Mouse (Mus musculus) brain, embryonic 14.5 days (tissue): ENCODE results near the gene Pcyt2. TPM values are rescaled to one million over a fixed set of nuclear protein-coding genes. Genes with fewer than 3 reads are reported as not detected.
"Not testable (repeated sequence)": the region's sequence is repeated elsewhere in the genome, so short reads cannot be mapped to it uniquely, and the experiment has no call there.

Source experiments
- DNase-seq: peaks from one replicate; pipeline ENCODE4 v3.0.0-alpha.2; 2011; ENCODE audit warnings: low read depth
- CTCF ChIP-seq: fragments of 200-500 bp; IDR thresholded peaks from 2 replicates; pipeline ENCODE4 v1.5.1; 2012; ENCODE audit warnings: inconsistent platforms, mild to moderate bottlenecking, moderate library complexity, borderline replicate concordance; ENCODE audit not compliant: insufficient read depth, insufficient read length; ENCODE audit errors: extremely low read depth
- POLR2A ChIP-seq: fragments of 200-500 bp; IDR thresholded peaks from 2 replicates; pipeline ENCODE4 v1.6.1; 2012; ENCODE audit warnings: mild to moderate bottlenecking, inconsistent platforms, borderline replicate concordance; ENCODE audit not compliant: poor library complexity, insufficient read depth, insufficient read length, severe bottlenecking; ENCODE audit errors: extremely low read depth
- polyA plus RNA-seq: library from polyadenylated mRNA; depleted of rRNA; stranded (reverse); fragments of >200 nt; gene quantifications from 2 replicates; pipeline ENCODE4 v1.2.3, GENCODE M21; 2012

The Pcyt2 gene
- polyA plus RNA-seq, 1 experiment = 229 TPM

GRCm38 (mm10) chr11:120608241-120609034 lies 9.3 kb downstream of the Pcyt2 start, which contains the start of gene Npb:
Npb (plus strand) TSS chr11:120608477.
- TF ChIP-seq CTCF = no peak
- TF ChIP-seq POLR2A = no peak

DNA sequence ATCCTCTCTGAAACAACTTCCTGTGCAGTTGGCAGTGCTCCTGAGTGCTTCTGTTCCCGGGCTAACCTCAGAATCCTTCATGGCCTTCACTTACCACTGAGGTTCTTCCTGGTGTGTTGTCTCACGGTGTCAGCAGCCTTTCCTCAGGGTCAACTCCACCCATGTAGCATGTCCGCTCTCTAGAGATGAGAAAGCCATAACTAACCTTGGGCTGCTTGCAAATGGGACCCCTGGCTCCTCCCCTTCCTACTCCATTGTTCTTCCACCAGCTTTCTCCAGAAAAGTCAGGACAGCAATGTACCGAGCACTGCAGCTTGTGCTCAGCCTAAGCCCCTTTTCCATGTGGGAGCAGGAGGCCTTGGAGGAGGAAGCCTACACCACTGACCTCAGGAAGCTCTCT lies 11.0 kb downstream of the Pcyt2 start:
- no peak for DNase-seq
- no peak for TF ChIP-seq POLR2A
- TF ChIP-seq CTCF = no peak

More at GRCm38 (mm10) chr11:120608241-120609034, 9.3 kb downstream of the Pcyt2 start, which contains the start of gene Npb:
- no peak for DNase-seq

- no peak for DNase-seq
- TF ChIP-seq CTCF (no peak), POLR2A (no peak)
Measured at GRCm38 (mm10) chr11:120605667-120606066, 12.1 kb downstream of the Pcyt2 start.

GRCm38 (mm10) chr11:120603545-120603944 lies 14.2 kb downstream of the Pcyt2 start:
- no peak for TF ChIP-seq POLR2A
- no peak for TF ChIP-seq CTCF
- DNase-seq = no peak

- DNase-seq = no peak
- TF ChIP-seq CTCF (no peak), POLR2A (no peak)
Measured at GRCm38 (mm10) chr11:120600716-120601115, 17.0 kb downstream of the Pcyt2 start.

GRCm38 (mm10) chr11:120598990-120599549 lies 18.7 kb downstream of the Pcyt2 start:
- DNase-seq = no peak
- no peak for TF ChIP-seq CTCF
- no peak for TF ChIP-seq POLR2A

DNA sequence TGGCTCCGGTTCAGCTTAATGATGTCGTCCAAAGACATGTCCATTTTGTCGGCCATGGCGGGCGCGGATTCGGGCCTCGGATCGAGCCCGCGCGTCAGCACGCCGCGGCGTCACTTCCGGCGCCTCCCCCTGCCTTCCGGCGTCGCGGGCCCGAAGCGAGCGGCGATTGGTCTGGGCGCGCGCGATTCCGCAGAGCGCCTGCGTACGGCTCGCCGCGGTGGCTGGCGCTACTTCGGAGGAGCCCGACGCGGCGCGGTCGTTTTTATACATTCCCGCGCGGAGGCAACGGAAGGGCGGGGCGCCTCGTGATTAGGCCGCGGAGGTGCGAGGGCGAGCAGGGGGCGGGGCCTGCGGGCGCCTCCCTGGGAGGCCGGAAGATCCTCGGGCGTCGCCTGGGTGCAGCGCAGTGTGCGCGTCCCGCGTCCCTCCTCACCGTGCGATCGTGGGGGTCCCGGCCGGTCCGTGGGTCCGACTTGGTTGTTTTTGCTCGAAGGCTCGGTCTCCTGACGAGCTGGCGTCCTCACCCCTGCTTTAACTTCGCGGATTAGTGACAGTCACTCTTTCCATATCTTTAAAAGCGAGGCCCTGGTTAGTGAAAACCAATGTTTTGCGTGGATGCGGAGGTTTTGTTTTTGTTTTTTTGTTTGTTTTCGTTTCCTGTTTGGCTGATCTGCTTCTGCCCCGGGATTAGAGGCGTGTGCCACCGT lies 19.3 kb downstream of the Pcyt2 start, which contains the start of the genes Alyref and Anapc11:
TSS of gene Alyref (minus strand) at position 83 of the 707 bp plus-strand sequence.
TSS of gene Anapc11 (plus strand) at position 139 of the 707 bp plus-strand sequence.
- no peak; the same call in none of the 2 replicates for TF ChIP-seq POLR2A
- TF ChIP-seq CTCF = no peak
- DNase-seq = peak; percentile 99

DNA sequence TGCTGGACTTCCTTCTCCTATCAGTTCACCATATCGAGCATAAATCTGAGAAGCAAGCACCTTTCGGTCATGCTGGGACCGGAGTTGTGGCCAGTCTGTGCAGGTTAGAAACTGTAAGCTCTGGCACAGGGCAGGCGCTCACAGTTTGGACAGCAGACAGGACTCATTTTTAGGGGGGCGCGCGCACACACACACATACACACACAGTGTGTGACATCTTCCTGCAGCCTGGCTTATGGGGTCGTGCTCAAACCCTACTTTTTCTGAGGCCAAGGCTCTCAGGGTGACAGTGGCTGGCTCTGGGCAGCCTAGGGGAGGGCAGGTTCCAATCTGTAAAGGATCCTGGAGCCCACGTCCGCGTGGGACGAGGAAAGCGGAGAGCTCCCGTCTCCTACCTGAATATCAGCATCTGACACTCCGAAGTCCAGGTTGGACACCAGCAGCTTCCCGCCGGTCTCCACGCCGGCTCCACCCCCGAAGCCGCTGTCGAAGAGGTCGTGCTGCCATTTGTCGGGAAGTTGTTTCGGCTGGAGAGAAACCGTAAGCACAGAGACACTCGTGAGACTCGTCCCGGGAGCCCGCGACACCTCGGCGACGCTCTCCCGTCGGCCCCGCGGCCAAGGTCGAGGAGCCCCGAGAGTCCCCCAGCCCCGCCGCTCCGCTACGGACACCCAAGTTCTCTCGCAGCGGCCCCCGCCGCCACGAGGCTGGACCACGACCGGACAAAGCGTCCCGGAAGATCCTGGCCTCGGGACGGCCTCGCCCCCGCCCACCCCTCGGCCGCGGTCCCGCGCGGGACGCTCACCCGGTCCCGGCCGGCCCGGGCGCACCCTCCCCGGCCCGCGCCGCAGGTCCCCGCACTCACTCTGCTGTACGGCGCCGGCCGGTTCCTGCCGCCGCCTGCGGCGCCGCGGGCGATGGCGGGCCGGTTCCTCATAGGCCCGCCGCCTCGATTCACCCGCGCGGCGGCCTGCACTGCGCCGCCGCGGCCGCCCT lies 20.2 kb downstream of the Pcyt2 start:
- no peak for DNase-seq
- TF ChIP-seq CTCF = no peak
- no peak for TF ChIP-seq POLR2A

GRCm38 (mm10) chr11:120588531-120588930 lies 29.2 kb downstream of the Pcyt2 start:
- DNase-seq = no peak
- TF ChIP-seq CTCF = no peak
- TF ChIP-seq POLR2A = no peak

DNA sequence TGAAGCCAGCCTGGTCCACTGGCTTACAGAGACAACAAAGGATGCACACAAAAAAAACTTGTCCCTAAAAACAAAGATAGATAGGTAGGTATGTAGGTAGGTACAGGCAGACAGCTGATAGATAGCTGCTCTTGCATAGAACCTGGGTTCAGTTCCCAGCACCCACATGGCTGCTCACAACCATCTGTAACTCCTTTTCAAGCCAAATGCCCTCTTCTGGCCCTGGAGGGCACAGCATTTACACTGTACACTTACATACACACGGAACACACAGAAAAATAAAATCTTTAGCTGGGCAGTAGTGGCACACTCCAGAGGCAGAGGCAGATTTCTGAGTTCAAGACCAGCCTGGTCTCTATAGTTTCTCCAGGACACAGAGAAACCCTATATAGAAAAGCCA lies 33.8 kb downstream of the Pcyt2 start:
- DNase-seq = no peak
- no peak for TF ChIP-seq POLR2A
- TF ChIP-seq CTCF = no peak

DNA sequence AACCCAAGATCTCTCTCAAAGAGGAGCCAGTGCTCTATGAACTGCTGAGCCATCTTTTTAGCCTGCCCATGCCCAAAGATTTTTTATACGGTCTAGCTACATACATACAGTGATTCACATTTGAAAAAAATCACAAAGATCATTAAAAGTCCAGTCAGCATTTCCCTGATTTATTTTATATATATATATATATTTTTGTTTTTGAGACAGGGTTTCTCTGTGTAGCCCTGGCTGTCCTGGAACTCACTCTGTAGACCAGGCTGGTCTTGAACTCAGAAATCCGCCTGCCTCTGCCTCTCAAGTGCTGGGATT lies 34.8 kb downstream of the Pcyt2 start:
- not testable (repeated sequence) for DNase-seq

GRCm38 (mm10) chr11:120582268-120582981 lies 35.3 kb downstream of the Pcyt2 start:
- DNase-seq = peak; percentile 18
- peak; percentile 20; the same call in 1 of the 2 replicates for TF ChIP-seq CTCF
- no peak for TF ChIP-seq POLR2A
